ENCODE assay signal across 35 mouse cellular contexts in genomic region chr14:100239874-100240273, GRCm38 (mm10).
"Had no signal": no experiment of that assay in that cellular context is flagged by ENCODE, and none has a peak within 500 bp of the region (broad histone marks: within the 10 kb centered on the region; RNA-seq: fewer than 3 reads in every experiment).

No protein-coding gene starts in this region.

- H3K4me2 ChIP-seq: heart, embryonic 11.5 days; heart, embryonic 12.5 days; heart, embryonic 13.5 days; heart, embryonic 15.5 days; hindbrain, embryonic 12.5 days; hindbrain, embryonic 13.5 days; hindbrain, embryonic 14.5 days; hindbrain, embryonic 15.5 days; intestine, embryonic 15.5 days; kidney, embryonic 15.5 days had no signal

- H3K9me3 ChIP-seq: heart, embryonic 10.5 days; heart, embryonic 12.5 days; heart, embryonic 13.5 days; heart, embryonic 15.5 days; hindbrain, embryonic 10.5 days; hindbrain, embryonic 12.5 days; hindbrain, embryonic 13.5 days; hindbrain, embryonic 15.5 days; intestine, embryonic 15.5 days; kidney, embryonic 15.5 days had no signal

- H3K27me3 ChIP-seq: heart, embryonic 12.5 days; heart, embryonic 13.5 days; heart, embryonic 15.5 days; hindbrain, embryonic 12.5 days; hindbrain, embryonic 13.5 days; hindbrain, embryonic 15.5 days; intestine, embryonic 15.5 days; kidney, embryonic 15.5 days had no signal

- H3K4me3 ChIP-seq: heart, embryonic 10.5 days; heart, embryonic 12.5 days; heart, embryonic 13.5 days; heart, embryonic 15.5 days; hindbrain, embryonic 10.5 days; hindbrain, embryonic 12.5 days; hindbrain, embryonic 13.5 days; hindbrain, embryonic 15.5 days; intestine, embryonic 15.5 days; kidney, embryonic 15.5 days; layer of hippocampus, adult 2 months had no signal

- DNase-seq: heart, postnatal 10 days; heart, postnatal 14 days; heart, postnatal 36 days; heart, postnatal 4 days; kidney, adult 11 months; kidney, adult 18-20 months; kidney, adult 2 months; kidney, adult 8-10 months; kidney, adult 9 months; kidney, postnatal 10 days; kidney, postnatal 14 days; kidney, postnatal 25 days; kidney, postnatal 36 days; kidney, postnatal 4 days; layer of hippocampus, adult 9-11 months; layer of hippocampus, postnatal 36 days had no signal

- H3K27ac ChIP-seq: heart, embryonic 10.5 days; heart, embryonic 13.5 days; heart, embryonic 15.5 days; hindbrain, embryonic 10.5 days; hindbrain, embryonic 12.5 days; hindbrain, embryonic 13.5 days; hindbrain, embryonic 14.5 days; hindbrain, embryonic 15.5 days; hindbrain, postnatal 0 days; intestine, embryonic 15.5 days; kidney, embryonic 15.5 days; kidney, postnatal 0 days; layer of hippocampus, adult 2 months had no signal

- ATAC-seq: hindbrain, embryonic 16.5 days; hindbrain, postnatal 0 days; inflammation-experienced regulatory T-cells, adult 6 months; intestine, embryonic 15.5 days; intestine, embryonic 16.5 days; intestine, postnatal 0 days had no signal

- H3K9ac ChIP-seq: heart, embryonic 12.5 days; heart, embryonic 13.5 days; heart, embryonic 15.5 days; hindbrain, embryonic 12.5 days; hindbrain, embryonic 13.5 days; hindbrain, embryonic 14.5 days; hindbrain, embryonic 15.5 days; intestine, embryonic 15.5 days; kidney, embryonic 15.5 days had no signal

- H3K36me3 ChIP-seq: heart, embryonic 10.5 days; heart, embryonic 12.5 days; heart, embryonic 13.5 days; heart, embryonic 15.5 days; hindbrain, embryonic 10.5 days; hindbrain, embryonic 12.5 days; hindbrain, embryonic 13.5 days; hindbrain, embryonic 15.5 days; intestine, embryonic 15.5 days; kidney, embryonic 15.5 days had no signal
